Mouse (Mus musculus) bone marrow, adult 2 months (tissue): ENCODE data around the gene 2310022A10Rik.

Experiments
- CTCF ChIP-seq: fragments of 200-500 bp; IDR thresholded peaks from 2 replicates; pipeline ENCODE4 v1.5.1; 2011; ENCODE audit warnings: low read length, control low read depth; ENCODE audit not compliant: control insufficient read depth, insufficient read depth
- POLR2A ChIP-seq: fragments of 200-500 bp; IDR thresholded peaks from 2 replicates; pipeline ENCODE4 v1.6.1; 2011; ENCODE audit warnings: low read depth, mild to moderate bottlenecking, control low read depth, low read length, borderline replicate concordance; ENCODE audit not compliant: control insufficient read depth

DNA sequence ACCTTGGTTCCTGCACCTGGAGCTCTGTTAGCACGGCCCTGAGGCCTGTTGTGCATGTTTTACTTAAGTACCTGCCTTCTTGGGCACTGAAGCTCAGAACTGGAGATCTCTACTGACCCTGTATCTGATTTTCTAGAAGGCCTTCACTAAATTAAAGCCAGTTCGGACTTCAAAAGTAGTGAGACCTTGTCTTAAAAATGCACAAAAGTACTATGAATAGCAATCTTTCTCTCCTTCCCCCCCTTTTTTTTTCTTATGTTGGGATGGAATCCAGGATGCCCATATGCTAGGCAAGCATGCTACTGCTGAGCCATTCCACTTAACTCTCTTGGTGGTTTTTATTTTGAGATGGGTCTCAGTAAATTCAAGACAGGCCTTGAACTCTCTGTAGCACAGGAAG lies 49.1 kb downstream of the 2310022A10Rik start:
- TF ChIP-seq POLR2A (no peak), CTCF (no peak)
